Mouse (Mus musculus): ENCODE results near the gene Kif19a. TPM values are rescaled to one million over a fixed set of nuclear protein-coding genes. Genes with fewer than 3 reads are reported as not detected.
A peak's percentile ranks its signal among the peaks of the same experiment; 100 is the strongest.

Gene Kif19a
- polyA plus RNA-seq, 1 experiment = 1.0 TPM

GRCm38 (mm10) chr11:114830433-114830773 is 65.2 kb downstream of the Kif19a start:
- no peak for TF ChIP-seq POLR2A (IDR thresholded peaks at IDR 0.05; ENCODE audit: insufficient read depth, low read length)
- TF ChIP-seq CTCF (IDR thresholded peaks at IDR 0.05; ENCODE audit: low read depth, low read length) = no peak
- no peak for TF ChIP-seq EP300 (IDR thresholded peaks at IDR 0.05; ENCODE audit: insufficient read depth, low read depth, low read length)
- Histone ChIP-seq H3K27me3 (ENCODE audit: control insufficient read depth, insufficient read depth, low read length, poor library complexity, severe bottlenecking) (no peaks in the 10 kb centered on the region), H3K4me1 (ENCODE audit: control insufficient read depth, insufficient read depth, low read length) (peaks cover 2% of the 10 kb centered on the region), H3K27ac (ENCODE audit: insufficient read depth, low read length) (peak overlapping the region; percentile 88), H3K36me3 (ENCODE audit: control insufficient read depth, insufficient read depth, low read length, poor library complexity, severe bottlenecking) (no peaks in the 10 kb centered on the region), H3K9ac (ENCODE audit: low read depth, poor library complexity, severe bottlenecking) (peak overlapping the region; percentile 80), H3K4me3 (ENCODE audit: low read depth, low read length) (peak overlapping the region; percentile 67), H3K9me3 (replicated peaks; ENCODE audit: control insufficient read depth, insufficient read depth, low read length, poor library complexity, severe bottlenecking) (no peaks in the 10 kb centered on the region)

- Histone ChIP-seq H3K27me3 (ENCODE audit: control insufficient read depth, insufficient read depth, low read length, poor library complexity, severe bottlenecking) (no peaks in the 10 kb centered on the region), H3K9me3 (replicated peaks; ENCODE audit: control insufficient read depth, insufficient read depth, low read length, poor library complexity, severe bottlenecking) (no peaks in the 10 kb centered on the region), H3K4me3 (ENCODE audit: low read depth, low read length) (no peak overlapping the region), H3K27ac (ENCODE audit: insufficient read depth, low read length) (no peak overlapping the region), H3K4me1 (ENCODE audit: control insufficient read depth, insufficient read depth, low read length) (peaks cover 4% of the 10 kb centered on the region), H3K9ac (ENCODE audit: low read depth, poor library complexity, severe bottlenecking) (no peak overlapping the region), H3K36me3 (ENCODE audit: control insufficient read depth, insufficient read depth, low read length, poor library complexity, severe bottlenecking) (no peaks in the 10 kb centered on the region)
- TF ChIP-seq CTCF (IDR thresholded peaks at IDR 0.05; ENCODE audit: low read depth, low read length) = no peak
- TF ChIP-seq EP300 (IDR thresholded peaks at IDR 0.05; ENCODE audit: insufficient read depth, low read depth, low read length) = no peak
- no peak for TF ChIP-seq POLR2A (IDR thresholded peaks at IDR 0.05; ENCODE audit: insufficient read depth, low read length)
Measured at GRCm38 (mm10) chr11:114833166-114833565, 68.0 kb downstream of the Kif19a start.

Other genes starting within 250 kb of the Kif19a start
- 1,928 and 2,044 TPM in 2 replicates for gene Rpl38, start 96.9 kb upstream of the Kif19a start, polyA plus RNA-seq (2011; ENCODE audit: insufficient read depth, insufficient read length, low read depth, missing spikeins)
- gene Ttyh2, start 90.0 kb upstream of the Kif19a start, polyA plus RNA-seq (2011; ENCODE audit: insufficient read depth, insufficient read length, low read depth, missing spikeins) = 11.7 and 11.8 TPM in 2 replicates
- 1.3 and 1.7 TPM in 2 replicates for gene Dnaic2, start 38.0 kb upstream of the Kif19a start, polyA plus RNA-seq (2011; ENCODE audit: insufficient read depth, insufficient read length, low read depth, missing spikeins)
- gene Btbd17, start 30.6 kb downstream of the Kif19a start, polyA plus RNA-seq (2011; ENCODE audit: insufficient read depth, insufficient read length, low read depth, missing spikeins) = 0.93 TPM in 1 of 2 replicates, not detected in the other
- gene Gpr142, start 33.5 kb downstream of the Kif19a start, polyA plus RNA-seq (2011; ENCODE audit: insufficient read depth, insufficient read length, low read depth, missing spikeins) = not detected in 2 replicates
- gene Gprc5c, start 85.8 kb downstream of the Kif19a start, polyA plus RNA-seq (2011; ENCODE audit: insufficient read depth, insufficient read length, low read depth, missing spikeins) = 48.8 and 57.0 TPM in 2 replicates
- 0.78 and 2.3 TPM in 2 replicates for gene Cd300a, start 124.7 kb downstream of the Kif19a start, polyA plus RNA-seq (2011; ENCODE audit: insufficient read depth, insufficient read length, low read depth, missing spikeins)
- gene Cd300lb, start 169.0 kb downstream of the Kif19a start, polyA plus RNA-seq (2011; ENCODE audit: insufficient read depth, insufficient read length, low read depth, missing spikeins) = not detected in 2 replicates
- gene Cd300c, start 203.8 kb downstream of the Kif19a start, polyA plus RNA-seq (2011; ENCODE audit: insufficient read depth, insufficient read length, low read depth, missing spikeins) = not detected in 2 replicates
- not detected in 2 replicates for gene Cd300ld, start 224.5 kb downstream of the Kif19a start, polyA plus RNA-seq (2011; ENCODE audit: insufficient read depth, insufficient read length, low read depth, missing spikeins)
- not detected in 2 replicates for gene Cd300c2, start 236.5 kb downstream of the Kif19a start, polyA plus RNA-seq (2011; ENCODE audit: insufficient read depth, insufficient read length, low read depth, missing spikeins)